Mouse (Mus musculus): ENCODE data around the gene Cluap1.

Cluap1 gene

DNA sequence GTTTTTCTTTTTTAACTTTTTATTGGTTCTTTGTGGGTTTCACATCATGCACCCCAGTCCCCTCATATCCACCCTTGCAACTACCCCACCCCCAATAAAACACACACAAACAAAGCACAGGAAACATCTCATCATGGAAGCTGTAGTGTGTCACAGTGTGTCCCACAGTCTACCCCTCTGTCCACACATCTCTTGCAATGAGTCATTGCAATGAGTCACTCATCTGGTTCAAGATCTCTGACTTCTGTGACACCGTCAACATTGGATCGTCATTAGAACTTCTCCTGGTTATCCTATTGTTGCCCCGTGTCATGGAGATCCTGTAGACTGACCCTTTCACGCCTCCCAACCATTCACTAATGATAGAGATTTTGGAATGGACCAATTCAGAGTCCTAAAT lies 26.1 kb downstream of the Cluap1 start:
- no peak for DNase-seq (ENCODE audit: low read depth, low spot score)

DNA sequence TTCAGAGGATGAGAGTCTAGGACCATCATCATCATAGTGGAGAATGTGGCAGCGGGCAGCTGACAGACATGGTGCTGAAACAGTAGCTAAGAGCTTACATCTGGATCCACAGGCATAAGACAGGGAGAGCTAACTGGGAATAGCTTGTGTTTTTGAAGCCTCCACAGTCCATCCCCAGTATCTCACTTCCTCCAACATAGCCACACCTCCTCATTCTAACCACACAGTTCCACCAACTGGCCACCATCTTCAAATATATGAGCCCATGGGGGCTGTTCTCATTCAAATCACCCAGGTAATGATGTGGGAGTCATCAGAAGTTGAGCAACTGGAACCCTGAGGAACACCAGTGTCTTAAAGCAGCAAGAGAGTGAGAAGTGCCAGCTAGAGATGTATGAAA lies 42.5 kb downstream of the Cluap1 start:
- no peak for DNase-seq (ENCODE audit: low read depth, low spot score)

DNA sequence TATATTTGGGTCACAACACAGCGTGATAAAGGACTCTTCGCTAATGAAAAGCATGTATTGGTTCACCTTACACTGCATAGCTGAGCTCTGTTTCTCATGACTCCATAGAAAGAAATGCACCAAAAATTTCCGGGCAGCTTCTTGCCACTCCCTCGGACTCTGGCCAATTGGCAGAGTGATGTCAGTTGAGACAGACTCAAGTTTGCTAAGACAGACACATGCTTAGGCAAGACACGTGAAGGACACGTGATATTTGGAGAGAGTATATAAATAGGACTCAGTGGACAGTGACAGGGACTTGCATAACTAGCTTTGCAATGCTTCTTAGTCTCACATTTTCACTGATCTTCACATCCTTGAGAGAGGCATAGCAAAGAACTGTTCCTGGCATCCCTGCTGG lies 47.8 kb downstream of the Cluap1 start:
- no peak for DNase-seq (ENCODE audit: low read depth, low spot score)

DNA sequence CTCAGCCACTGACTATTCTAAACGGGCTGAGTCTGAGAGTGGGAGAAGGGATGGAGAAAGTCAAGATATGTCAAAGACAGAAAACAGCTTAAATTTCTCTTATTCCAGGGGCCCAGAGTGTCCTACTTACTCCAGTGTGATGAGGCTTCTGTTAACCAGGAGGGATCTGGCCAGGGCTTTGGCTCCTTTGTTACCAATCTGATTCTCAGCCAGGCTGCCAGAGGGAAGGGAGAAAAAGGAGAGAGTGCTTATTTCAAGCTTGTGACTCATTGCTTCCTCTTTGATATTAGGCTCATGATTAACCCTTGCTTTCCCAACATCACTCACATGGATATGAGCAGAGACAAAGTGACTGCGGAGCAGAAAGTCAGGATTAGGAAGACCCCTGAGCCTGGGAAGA lies 50.7 kb downstream of the Cluap1 start:
- no peak for DNase-seq (ENCODE audit: low read depth, low spot score)

DNA sequence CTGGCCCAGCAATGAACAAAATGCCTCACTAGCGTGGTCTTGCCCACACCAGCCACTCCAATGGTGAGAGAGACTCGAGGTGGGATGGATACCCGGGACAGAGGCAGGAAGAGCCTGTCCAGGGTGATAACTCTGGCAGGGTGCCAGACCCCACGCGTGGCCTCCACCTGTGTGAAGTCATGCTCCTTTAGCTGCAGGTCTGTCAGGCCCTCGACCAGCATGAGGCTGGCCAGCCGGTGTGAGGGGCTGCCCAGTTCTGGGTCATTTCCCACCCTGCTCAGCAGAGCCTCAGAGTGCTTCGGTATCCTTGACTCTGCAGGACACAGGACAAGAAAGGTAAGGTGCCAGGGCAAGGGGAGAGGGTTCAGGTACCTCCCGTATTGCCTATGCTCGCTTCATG lies 56.4 kb downstream of the Cluap1 start:
- DNase-seq (ENCODE audit: low read depth, low spot score), result no peak

DNA sequence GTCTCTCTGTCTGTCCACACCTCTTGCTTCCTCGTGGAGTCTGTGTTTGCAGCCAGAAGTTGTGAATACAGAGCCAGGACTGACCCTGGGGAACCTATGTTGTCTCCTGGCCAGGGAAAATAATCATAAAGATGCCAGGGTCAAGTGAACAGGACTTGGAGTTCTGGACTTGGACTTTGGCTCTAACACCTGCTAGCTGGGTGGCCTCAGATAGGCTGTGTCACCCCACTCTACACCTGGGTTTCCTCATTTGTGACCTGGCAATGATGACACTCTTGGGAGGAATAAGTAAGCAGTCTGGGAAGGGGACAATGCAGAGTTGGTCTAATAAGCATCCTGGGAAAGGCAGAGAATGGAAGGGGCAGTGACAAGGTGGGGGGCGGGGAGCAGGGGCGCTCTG lies 56.9 kb downstream of the Cluap1 start:
- no peak for DNase-seq (ENCODE audit: low read depth, low spot score)

DNA sequence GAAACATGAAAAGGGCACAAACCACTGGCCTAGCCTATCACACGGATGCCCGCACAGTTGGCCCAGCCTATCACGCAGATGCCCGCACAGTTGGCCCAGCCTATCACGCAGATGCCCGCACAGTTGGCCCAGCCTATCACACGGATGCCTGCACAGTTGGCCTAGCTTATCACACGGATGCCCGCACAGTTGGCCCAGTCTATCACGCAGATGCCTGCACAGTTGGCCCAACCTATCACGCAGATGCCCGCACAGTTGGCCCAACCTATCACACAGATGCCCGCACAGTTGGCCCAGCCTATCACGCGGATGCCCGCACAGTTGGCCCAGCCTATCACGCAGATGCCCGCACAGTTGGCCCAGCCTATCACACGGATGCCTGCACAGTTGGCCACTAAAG lies 65.9 kb downstream of the Cluap1 start:
- DNase-seq (ENCODE audit: low read depth, low spot score), result peak; percentile 67

DNA sequence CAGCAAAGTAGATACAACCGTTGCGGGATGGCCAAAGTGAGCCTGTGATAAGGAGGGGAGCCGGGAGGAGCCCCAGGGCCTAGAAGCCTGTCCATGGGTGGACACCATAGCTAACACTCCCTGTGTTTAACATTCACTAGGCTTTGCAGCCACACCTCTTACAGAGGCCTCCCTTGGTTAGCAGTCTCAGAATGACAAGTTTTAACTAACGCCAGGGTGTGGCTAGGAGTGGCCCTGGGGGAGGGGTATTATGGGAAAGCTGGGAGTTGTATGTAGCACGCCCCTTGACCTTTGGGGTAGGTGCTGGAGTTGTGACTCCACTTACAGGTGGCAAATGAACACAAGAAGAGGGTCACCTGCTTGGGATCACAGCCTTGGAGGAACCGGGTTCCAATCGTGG lies 67.1 kb downstream of the Cluap1 start:
- DNase-seq (ENCODE audit: low read depth, low spot score), result peak; percentile 77

DNA sequence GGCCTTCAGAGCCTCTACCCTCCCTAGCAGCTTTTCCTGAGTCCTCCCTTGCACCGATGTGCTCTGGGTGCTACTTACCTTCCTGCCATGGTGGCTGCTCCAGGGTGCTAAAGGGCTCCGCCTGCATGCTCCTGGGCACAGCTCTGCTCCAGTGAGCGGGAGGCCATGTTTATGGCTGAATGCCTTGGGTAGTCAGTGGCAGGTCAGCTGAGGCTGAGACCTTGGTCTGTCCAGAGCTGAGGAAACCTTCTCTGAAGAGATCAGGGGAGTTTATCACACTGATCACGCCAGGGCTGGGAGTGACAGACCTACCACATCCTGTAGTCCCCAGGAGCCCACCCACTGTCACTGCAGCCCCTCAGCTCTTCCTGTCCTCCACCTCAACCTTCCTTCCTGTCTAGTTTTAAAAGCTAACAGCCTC lies 67.7 kb downstream of the Cluap1 start, which contains the start of gene Nlrc3:
TSS of gene Nlrc3 (minus strand) at position 382 of the 421 bp plus-strand sequence.
- peak; percentile 57 for DNase-seq (ENCODE audit: low read depth, low spot score)

DNA sequence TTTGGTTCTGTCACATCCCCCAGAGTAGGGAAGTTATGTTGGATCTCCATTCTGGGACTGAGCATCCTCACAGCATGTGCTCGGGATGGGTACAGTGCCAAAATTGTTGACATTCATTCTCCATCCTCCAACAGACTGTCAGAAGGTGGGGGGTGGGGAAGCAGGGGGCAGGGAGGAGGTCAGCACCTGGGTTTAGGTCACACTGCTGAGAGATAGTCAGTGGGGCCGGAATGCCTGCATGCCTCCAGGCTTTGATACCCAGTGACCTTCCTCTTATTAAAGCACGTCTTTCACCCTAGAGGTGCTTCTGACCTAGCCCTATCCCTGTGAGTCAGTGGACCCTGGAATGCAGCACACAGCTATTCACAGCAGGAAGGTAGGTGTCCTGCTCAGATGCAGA lies 68.1 kb downstream of the Cluap1 start:
- DNase-seq (ENCODE audit: low read depth, low spot score), result peak; percentile 69

DNA sequence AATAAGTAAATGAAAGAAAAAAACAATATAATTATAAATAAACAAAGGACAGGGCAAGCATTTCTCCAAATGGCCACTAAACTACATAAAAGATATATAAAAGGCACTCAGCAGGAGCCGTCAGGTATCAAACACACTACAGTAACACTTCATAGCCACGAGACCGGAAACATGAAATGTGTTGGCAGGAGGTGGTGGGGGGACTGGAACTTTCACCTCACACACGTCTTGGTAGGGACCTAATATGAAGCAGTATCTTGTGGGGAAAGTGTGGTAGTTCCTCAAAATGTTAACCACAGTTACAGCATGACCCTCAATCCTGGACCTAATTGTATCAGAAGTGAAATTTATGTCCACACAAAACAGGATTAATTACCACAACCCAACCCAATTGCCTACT lies 73.6 kb downstream of the Cluap1 start:
- DNase-seq (ENCODE audit: low read depth, low spot score), result no peak

DNA sequence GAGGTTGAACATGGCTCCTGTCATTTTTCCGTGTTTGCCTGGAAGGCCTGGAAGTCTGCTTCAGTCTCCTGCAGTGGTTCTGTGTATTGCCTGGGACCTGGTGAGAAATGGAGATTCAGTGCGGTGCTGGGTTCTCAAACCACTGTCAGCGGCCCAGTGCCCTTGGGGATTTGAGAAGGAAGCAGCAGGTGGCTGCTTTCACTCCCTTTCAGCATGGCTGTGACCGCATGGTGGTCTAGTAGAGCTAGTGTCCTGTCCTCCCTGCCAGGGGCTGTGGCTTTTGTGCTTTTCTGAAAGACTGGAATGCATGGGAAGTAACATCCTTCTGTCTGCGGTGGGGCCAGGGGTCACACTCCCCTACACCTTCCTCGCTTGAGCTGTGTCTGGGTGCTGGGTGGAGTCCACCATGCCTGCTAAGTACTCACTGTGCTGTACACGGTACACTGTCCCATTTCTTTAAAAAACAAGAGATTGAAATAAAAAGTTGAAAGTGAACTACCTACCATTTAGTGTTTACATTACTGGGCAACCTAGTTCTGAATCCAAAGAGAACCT lies 74.6 kb downstream of the Cluap1 start:
- no peak for DNase-seq (ENCODE audit: low read depth, low spot score)

DNA sequence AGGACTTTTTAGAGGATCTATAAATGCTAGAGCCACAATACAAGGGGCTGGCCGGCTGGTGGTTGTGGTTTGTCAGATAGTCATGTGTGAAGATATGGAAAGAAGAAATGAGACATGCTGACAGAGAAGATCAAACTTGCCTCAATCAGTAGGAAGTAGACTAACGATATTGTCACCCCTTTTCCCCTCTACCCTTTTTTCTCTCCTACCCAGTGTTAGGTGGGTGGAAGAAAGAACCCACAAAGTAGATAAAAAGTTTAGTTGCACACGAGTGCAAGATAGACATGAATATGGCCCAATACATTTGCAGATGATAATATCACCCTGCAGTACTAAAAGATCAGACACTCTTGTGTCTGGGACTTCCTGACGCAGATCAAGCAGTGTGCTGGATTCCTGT lies 79.8 kb downstream of the Cluap1 start:
- no peak for DNase-seq (ENCODE audit: low read depth, low spot score)
